Mouse (Mus musculus) layer of hippocampus, postnatal 25 days (tissue): ENCODE measurements around the gene Hoxa6. TPM values are rescaled to one million over a fixed set of nuclear protein-coding genes. Genes with fewer than 3 reads are reported as not detected.

ENCODE experiments used
- DNase-seq, 2 experiments: peaks; one replicate each; pipeline ENCODE4 v3.0.0; 2022; ENCODE audit warnings: mixed read lengths in 2 of 2, low spot score in 1 of 2; ENCODE audit errors: extremely low spot score in 1 of 2
- total RNA-seq, 2 experiments: library from RNA; stranded (reverse); gene quantifications; 2 replicates each; pipeline ENCODE4 v1.2.3; 2021

The Hoxa6 gene
- total RNA-seq, 2 experiments from 2014 or later: not detected

- no peak for DNase-seq
Measured at GRCm38 (mm10) chr6:52203121-52203370, 5.5 kb downstream of the Hoxa6 start.

- DNase-seq: no peak
Measured at GRCm38 (mm10) chr6:52202362-52203120, 6.0 kb downstream of the Hoxa6 start.

- DNase-seq: no peak
Measured at GRCm38 (mm10) chr6:52201269-52201668, 7.3 kb downstream of the Hoxa6 start.

- DNase-seq: no peak
Measured at GRCm38 (mm10) chr6:52200751-52201250, 7.7 kb downstream of the Hoxa6 start.

- DNase-seq: no peak
Measured at GRCm38 (mm10) chr6:52200073-52200750, 8.3 kb downstream of the Hoxa6 start.

GRCm38 (mm10) chr6:52197271-52197670 is 11.3 kb downstream of the Hoxa6 start:
- no peak for DNase-seq

GRCm38 (mm10) chr6:52196811-52197210 is 11.7 kb downstream of the Hoxa6 start:
- DNase-seq: no peak

- no peak for DNase-seq
Measured at GRCm38 (mm10) chr6:52194690-52195089, 13.8 kb downstream of the Hoxa6 start.

- DNase-seq: peak in 1 of 2 experiments; percentile 41
Measured at GRCm38 (mm10) chr6:52191860-52192550, 16.5 kb downstream of the Hoxa6 start.

GRCm38 (mm10) chr6:52190906-52191810 is 17.4 kb downstream of the Hoxa6 start, which contains the start of gene Hoxa4:
Gene Hoxa4 (minus strand): TSS chr6:52191753.
- no peak for DNase-seq

- no peak for DNase-seq
Measured at GRCm38 (mm10) chr6:52190410-52190809, 18.1 kb downstream of the Hoxa6 start.

- DNase-seq: no peak
Measured at GRCm38 (mm10) chr6:52189909-52190308, 18.6 kb downstream of the Hoxa6 start.

- DNase-seq: no peak
Measured at GRCm38 (mm10) chr6:52189172-52189591, 19.3 kb downstream of the Hoxa6 start.

GRCm38 (mm10) chr6:52186500-52186899 is 22.0 kb downstream of the Hoxa6 start:
- DNase-seq: no peak

GRCm38 (mm10) chr6:52185834-52186233 is 22.7 kb downstream of the Hoxa6 start:
- DNase-seq: no peak

- no peak for DNase-seq
Measured at GRCm38 (mm10) chr6:52185222-52185621, 23.3 kb downstream of the Hoxa6 start.

- no peak for DNase-seq
Measured at GRCm38 (mm10) chr6:52184668-52185067, 23.9 kb downstream of the Hoxa6 start.

- DNase-seq: no peak
Measured at GRCm38 (mm10) chr6:52183311-52184080, 25.0 kb downstream of the Hoxa6 start.

- DNase-seq: no peak
Measured at GRCm38 (mm10) chr6:52182793-52183192, 25.7 kb downstream of the Hoxa6 start.

- no peak for DNase-seq
Measured at GRCm38 (mm10) chr6:52182030-52182429, 26.5 kb downstream of the Hoxa6 start.
